Mouse (Mus musculus): ENCODE data around the gene Dyrk3. TPM values are rescaled to one million over a fixed set of nuclear protein-coding genes. Genes with fewer than 3 reads are reported as not detected.

Gene Dyrk3
- polyA plus RNA-seq, 1 experiment from 2014 or later: 4.5 TPM

- H3K36me3 ChIP-seq: peaks cover 1% of the 10 kb centered on the region
- H3K4me2 ChIP-seq: peak overlapping the region; percentile 83
- no peaks in the 10 kb centered on the region for H3K27me3 ChIP-seq (replicated peaks)
- peaks cover 31% of the 10 kb centered on the region for H3K4me1 ChIP-seq
- no peak for ATAC-seq (ENCODE audit: extremely low read depth, insufficient number of reproducible peaks, low FRiP score, low TSS enrichment)
- H3K27ac ChIP-seq (replicated peaks): peak overlapping the region; percentile 54
- no peaks in the 10 kb centered on the region for H3K9me3 ChIP-seq
- H3K4me3 ChIP-seq: peak overlapping the region; percentile 80
- peak overlapping the region; percentile 68 for H3K9ac ChIP-seq
- 52% methylated on average over 8 of the region's 8 CpGs for WGBS
Measured at GRCm38 (mm10) chr1:131134942-131135522, 3.1 kb downstream of the Dyrk3 start.

- Histone ChIP-seq H3K9me3 (no peaks in the 10 kb centered on the region), H3K9ac (peak overlapping the region; percentile 38; the same call in 1 of the 2 replicates), H3K27me3 (replicated peaks) (no peaks in the 10 kb centered on the region), H3K4me2 (peak overlapping the region; percentile 83), H3K27ac (replicated peaks) (0 out of 2 replicates have a peak overlapping the region, but pooled peaks have one; percentile 21), H3K4me3 (peak overlapping the region; percentile 80), H3K36me3 (peaks cover 9% of the 10 kb centered on the region), H3K4me1 (peaks cover 28% of the 10 kb centered on the region)
- 63% methylated on average over 6 of the region's 6 CpGs for WGBS
- ATAC-seq (ENCODE audit: extremely low read depth, insufficient number of reproducible peaks, low FRiP score, low TSS enrichment): no peak
Measured at GRCm38 (mm10) chr1:131134231-131134630, 3.9 kb downstream of the Dyrk3 start.

GRCm38 (mm10) chr1:131125987-131126744 lies 12.0 kb downstream of the Dyrk3 start:
- Histone ChIP-seq H3K4me2 (peak overlapping the region; percentile 51; the same call in 1 of the 2 replicates), H3K4me3 (peak overlapping the region; percentile 29; the same call in 1 of the 2 replicates), H3K9me3 (no peaks in the 10 kb centered on the region), H3K4me1 (peaks cover 13% of the 10 kb centered on the region), H3K9ac (no peak overlapping the region), H3K27ac (replicated peaks) (peak overlapping the region; percentile 38), H3K27me3 (replicated peaks) (no peaks in the 10 kb centered on the region), H3K36me3 (peaks cover 23% of the 10 kb centered on the region)
- ATAC-seq (ENCODE audit: extremely low read depth, insufficient number of reproducible peaks, low FRiP score, low TSS enrichment): peak; percentile 78
- WGBS: 27% methylated on average over 11 of the region's 11 CpGs

GRCm38 (mm10) chr1:131123522-131124265 lies 14.4 kb downstream of the Dyrk3 start:
- peaks cover 28% of the 10 kb centered on the region for H3K4me1 ChIP-seq
- H3K4me3 ChIP-seq: no peak overlapping the region
- WGBS: 47% methylated on average over 10 of the region's 10 CpGs
- H3K27me3 ChIP-seq (replicated peaks): 0 out of 2 replicates have a peak, but pooled peaks cover 6% of the 10 kb centered on the region
- H3K9ac ChIP-seq: no peak overlapping the region
- peak overlapping the region; percentile 51 for H3K4me2 ChIP-seq
- H3K27ac ChIP-seq (replicated peaks): no peak overlapping the region
- H3K9me3 ChIP-seq: no peaks in the 10 kb centered on the region
- no peak for ATAC-seq (ENCODE audit: extremely low read depth, insufficient number of reproducible peaks, low FRiP score, low TSS enrichment)
- peaks cover 8% of the 10 kb centered on the region; the same call in 1 of the 2 replicates for H3K36me3 ChIP-seq

- H3K27ac ChIP-seq (replicated peaks): no peak overlapping the region
- no peaks in the 10 kb centered on the region for H3K9me3 ChIP-seq
- H3K4me2 ChIP-seq: no peak overlapping the region
- no peak overlapping the region for H3K9ac ChIP-seq
- no peak for ATAC-seq (ENCODE audit: extremely low read depth, insufficient number of reproducible peaks, low FRiP score, low TSS enrichment)
- no peaks in the 10 kb centered on the region for H3K36me3 ChIP-seq
- peaks cover 41% of the 10 kb centered on the region for H3K4me1 ChIP-seq
- 36% methylated on average over 3 of the region's 3 CpGs for WGBS
- no peak overlapping the region for H3K4me3 ChIP-seq
- H3K27me3 ChIP-seq (replicated peaks): 0 out of 2 replicates have a peak, but pooled peaks cover 6% of the 10 kb centered on the region
Measured at GRCm38 (mm10) chr1:131121987-131122386, 16.2 kb downstream of the Dyrk3 start.

GRCm38 (mm10) chr1:131119026-131119425 lies 19.1 kb downstream of the Dyrk3 start:
- 0 out of 2 replicates have a peak overlapping the region, but pooled peaks have one; percentile 10 for H3K27ac ChIP-seq (replicated peaks)
- no peaks in the 10 kb centered on the region for H3K36me3 ChIP-seq
- 73% methylated on average over 2 of the region's 2 CpGs for WGBS
- no peak for ATAC-seq (ENCODE audit: extremely low read depth, insufficient number of reproducible peaks, low FRiP score, low TSS enrichment)
- no peak overlapping the region for H3K9ac ChIP-seq
- H3K9me3 ChIP-seq: no peaks in the 10 kb centered on the region
- H3K4me1 ChIP-seq: peaks cover 47% of the 10 kb centered on the region
- no peak overlapping the region for H3K4me2 ChIP-seq
- H3K4me3 ChIP-seq: no peak overlapping the region
- 0 out of 2 replicates have a peak, but pooled peaks cover 6% of the 10 kb centered on the region for H3K27me3 ChIP-seq (replicated peaks)

GRCm38 (mm10) chr1:131118530-131118929 lies 19.6 kb downstream of the Dyrk3 start:
- H3K36me3 ChIP-seq: no peaks in the 10 kb centered on the region
- WGBS: 39% methylated on average over 10 of the region's 10 CpGs
- H3K27ac ChIP-seq (replicated peaks): 0 out of 2 replicates have a peak overlapping the region, but pooled peaks have one; percentile 10
- no peak for ATAC-seq (ENCODE audit: extremely low read depth, insufficient number of reproducible peaks, low FRiP score, low TSS enrichment)
- H3K4me1 ChIP-seq: peaks cover 51% of the 10 kb centered on the region
- no peak overlapping the region for H3K4me3 ChIP-seq
- H3K9me3 ChIP-seq: no peaks in the 10 kb centered on the region
- no peak overlapping the region for H3K4me2 ChIP-seq
- H3K27me3 ChIP-seq (replicated peaks): 0 out of 2 replicates have a peak, but pooled peaks cover 6% of the 10 kb centered on the region
- H3K9ac ChIP-seq: peak overlapping the region; percentile 1; the same call in 1 of the 2 replicates

GRCm38 (mm10) chr1:131116430-131117011 lies 21.6 kb downstream of the Dyrk3 start:
- H3K4me2 ChIP-seq: peak overlapping the region; percentile 44

GRCm38 (mm10) chr1:131115932-131116331 lies 22.2 kb downstream of the Dyrk3 start:
- H3K27me3 ChIP-seq (replicated peaks): 0 out of 2 replicates have a peak, but pooled peaks cover 6% of the 10 kb centered on the region
- no peaks in the 10 kb centered on the region for H3K36me3 ChIP-seq
- peaks cover 76% of the 10 kb centered on the region for H3K4me1 ChIP-seq
- H3K9me3 ChIP-seq: no peaks in the 10 kb centered on the region
- H3K9ac ChIP-seq: no peak overlapping the region
- ATAC-seq (ENCODE audit: extremely low read depth, insufficient number of reproducible peaks, low FRiP score, low TSS enrichment): no peak
- WGBS: 14% methylated on average over 6 of the region's 6 CpGs
- peak overlapping the region; percentile 48 for H3K27ac ChIP-seq (replicated peaks)
- H3K4me2 ChIP-seq: no peak overlapping the region
- H3K4me3 ChIP-seq: no peak overlapping the region

More at GRCm38 (mm10) chr1:131116430-131117011, 21.6 kb downstream of the Dyrk3 start:
- no peaks in the 10 kb centered on the region for H3K36me3 ChIP-seq
- H3K27me3 ChIP-seq (replicated peaks): 0 out of 2 replicates have a peak, but pooled peaks cover 6% of the 10 kb centered on the region
- H3K4me3 ChIP-seq: no peak overlapping the region
- H3K9ac ChIP-seq: peak overlapping the region; percentile 74
- H3K27ac ChIP-seq (replicated peaks): peak overlapping the region; percentile 97
- H3K4me1 ChIP-seq: peaks cover 71% of the 10 kb centered on the region
- H3K9me3 ChIP-seq: no peaks in the 10 kb centered on the region
- ATAC-seq (ENCODE audit: extremely low read depth, insufficient number of reproducible peaks, low FRiP score, low TSS enrichment): peak; percentile 52; the same call in 1 of the 2 replicates
- 26% methylated on average over 13 of the region's 13 CpGs for WGBS

- ATAC-seq (ENCODE audit: extremely low read depth, insufficient number of reproducible peaks, low FRiP score, low TSS enrichment): no peak
- H3K27ac ChIP-seq (replicated peaks): peak overlapping the region; percentile 85
- peaks cover 78% of the 10 kb centered on the region for H3K4me1 ChIP-seq
- H3K9me3 ChIP-seq: no peaks in the 10 kb centered on the region
- H3K9ac ChIP-seq: peak overlapping the region; percentile 37; the same call in 1 of the 2 replicates
- peak overlapping the region; percentile 5 for H3K4me3 ChIP-seq
- H3K27me3 ChIP-seq (replicated peaks): no peaks in the 10 kb centered on the region
- peak overlapping the region; percentile 44 for H3K4me2 ChIP-seq
- H3K36me3 ChIP-seq: no peaks in the 10 kb centered on the region
- WGBS: 22% methylated on average over 6 of the region's 6 CpGs
Measured at GRCm38 (mm10) chr1:131112576-131112975, 25.6 kb downstream of the Dyrk3 start.
